Comparison of ENCODE assay signal across 10 mouse cellular contexts in the genomic region with DNA sequence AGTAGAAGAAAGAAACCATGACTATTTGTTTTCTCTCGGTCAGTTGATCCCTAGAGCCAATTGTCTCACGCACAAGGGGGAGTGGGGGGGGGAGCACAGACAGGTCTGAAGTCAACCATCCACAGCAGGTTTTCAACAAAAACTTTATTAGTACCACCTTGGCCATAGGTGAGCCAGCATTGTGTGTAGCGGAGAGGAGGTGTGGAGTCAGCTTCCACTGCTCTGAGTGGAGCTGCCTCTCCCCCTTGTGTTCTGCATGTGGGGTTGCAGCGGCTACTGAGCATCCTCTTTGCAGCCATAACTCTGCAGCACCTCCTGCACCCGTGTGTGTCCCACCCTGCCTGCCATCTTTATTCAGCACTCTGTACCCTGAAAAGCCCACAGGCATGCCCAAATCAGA. TPM values are rescaled to one million over a fixed set of nuclear protein-coding genes. Genes with fewer than 3 reads are reported as not detected.
DNase-seq lines count a peak whose midpoint lies in the region; ATAC-seq and TF ChIP-seq lines count a peak whose summit lies in the region.
"Had no signal": no experiment of that assay in that cellular context is flagged by ENCODE, and none has a peak within 500 bp of the region (broad histone marks: within the 10 kb centered on the region; RNA-seq: fewer than 3 reads in every experiment).

No protein-coding gene starts in this region.

- H3K27me3 ChIP-seq in hindbrain, postnatal 0 days (ENCODE audit: insufficient read depth, low read length) = no peaks in the 10 kb centered on the region

- H3K9ac ChIP-seq in hindbrain, postnatal 0 days (replicated peaks; ENCODE audit: low read length) = no peak overlapping the region
- H3K9ac ChIP-seq: embryonic facial prominence, embryonic 12.5 days had no signal

- 8% methylated on average over 5 of the region's 5 CpGs for WGBS in hindbrain, postnatal 0 days

- peaks cover 9% of the 10 kb centered on the region; the same call in 1 of the 2 replicates for H3K4me1 ChIP-seq in hindbrain, postnatal 0 days (ENCODE audit: insufficient read depth, low read length)

- H3K4me2 ChIP-seq in hindbrain, postnatal 0 days (ENCODE audit: low read depth, low read length) = no peak overlapping the region
- H3K4me2 ChIP-seq: embryonic facial prominence, embryonic 12.5 days had no signal

- no peaks in the 10 kb centered on the region for H3K9me3 ChIP-seq in hindbrain, postnatal 0 days (ENCODE audit: low read length)
- H3K9me3 ChIP-seq: embryonic facial prominence, embryonic 12.5 days had no signal

- no peaks in the 10 kb centered on the region for H3K36me3 ChIP-seq in hindbrain, postnatal 0 days (ENCODE audit: insufficient read depth, low read length)
- H3K36me3 ChIP-seq: embryonic facial prominence, embryonic 12.5 days had no signal

- peak; percentile 55 for TF ChIP-seq CTCF in gastrocnemius, adult 2 months (IDR thresholded peaks at IDR 0.05)
- peak; percentile 87 for TF ChIP-seq CTCF in hindbrain, postnatal 0 days (IDR thresholded peaks at IDR 0.05; ENCODE audit: low read depth)

- intact Hi-C loops in gastrocnemius, adult 2 months (cut with DNase I) = no loop called here
- intact Hi-C loops in gastrocnemius, postnatal 14 days (cut with DNase I; ENCODE audit: low total_unique reads) = loop anchor here (10.0 kb wide), 1 partner anchor 340 kb away; no protein-coding TSS in a partner anchor

- peak; percentile 81; the same call in 1 of the 2 replicates for ATAC-seq in hindbrain, postnatal 0 days
- no peak for ATAC-seq in erythroid progenitor cell, adult 5-6 weeks (replicated peaks; ENCODE audit: low FRiP score, poor library complexity, severe bottlenecking)

- H3K27ac ChIP-seq in gastrocnemius, adult 2 months = no peak overlapping the region
- H3K27ac ChIP-seq in hindbrain, postnatal 0 days = no peak overlapping the region
- H3K27ac ChIP-seq: embryonic facial prominence, embryonic 12.5 days had no signal

- DNase-seq in gastrocnemius, adult 2 months = no peak
- DNase-seq in gastrocnemius, postnatal 14 days = no peak
- peak; percentile 7 to 18 for DNase-seq in B cell, adult 2 months
- peak; percentile 16 for DNase-seq in cerebellum, adult 9-11 months
- peak; percentile 80 for DNase-seq in hindbrain, postnatal 0 days (ENCODE audit: low spot score)
- DNase-seq in ovary, adult 18-20 months (ENCODE audit: low spot score) = no peak
- no peak for DNase-seq in gastrocnemius, postnatal 10 days

- no peak overlapping the region for H3K4me3 ChIP-seq in gastrocnemius, adult 2 months
- H3K4me3 ChIP-seq in hindbrain, postnatal 0 days (ENCODE audit: low read length) = no peak overlapping the region
- H3K4me3 ChIP-seq: embryonic facial prominence, embryonic 12.5 days had no signal

RNA-seq across cellular contexts. Expression of gene Asic2, which starts 6.3 kb away (rescaled TPM):
- under 1 TPM in 1 of 2 experiments, not detected in 1; 0.10 TPM for total RNA-seq in gastrocnemius, adult 2 months (2021)
- under 1 TPM in 1 of 2 experiments, not detected in 1; 0.06 TPM for total RNA-seq in gastrocnemius, postnatal 14 days (2021)
- 55.2 and 57.3 TPM in 2 replicates for total RNA-seq in hindbrain, postnatal 0 days (2014; rRNA removed)
- polyA plus RNA-seq in hindbrain, postnatal 0 days (2015; fragmentation: Nextera tagmentation; extraction: Ambion mirVana) = 18.3 and 19.2 TPM in 2 replicates
- under 1 TPM; 0.21 to 0.23 TPM for total RNA-seq in gastrocnemius, postnatal 10 days (2021)
- total RNA-seq in erythroid progenitor cell, adult 5-6 weeks (2015; ENCODE audit: low replicate concordance) = not detected in 2 replicates
- total RNA-seq in erythroid progenitor cell, adult 5-6 weeks (2017; ENCODE audit: low replicate concordance) = 0.76 TPM in 1 of 2 replicates, not detected in the other
- total RNA-seq: MEL had no signal

Comparison
In these comparisons a context has a peak if more than half of its experiments do, and no peak if none do; other contexts are left out.
1. DNase-seq: peak in B cell, adult 2 months (2 of 2), cerebellum, adult 9-11 months (single experiment) and hindbrain, postnatal 0 days (single experiment); none in gastrocnemius, adult 2 months (single experiment), gastrocnemius, postnatal 14 days (single experiment), ovary, adult 18-20 months (single experiment) and gastrocnemius, postnatal 10 days (single experiment).
2. RNA of gene Asic2, which starts 6.3 kb away (total RNA-seq): 55.2 to 57.3 TPM in hindbrain, postnatal 0 days; 0.76 TPM in erythroid progenitor cell, adult 5-6 weeks, 0.21 to 0.23 TPM in gastrocnemius, postnatal 10 days, 0.10 TPM in gastrocnemius, adult 2 months and 0.06 TPM in gastrocnemius, postnatal 14 days; every median in the first group is over 10 times any median in the second.